Mouse (Mus musculus) T-cell, adult 66 days (primary cell): ENCODE results near the gene Vat1. TPM values are rescaled to one million over a fixed set of nuclear protein-coding genes. Genes with fewer than 3 reads are reported as not detected.

Experiments used
- total RNA-seq, 2 experiments: library from RNA; stranded (reverse); gene quantifications; 3 replicates in 1 of 2; 4 replicates in 1 of 2; pipeline ENCODE4 v1.2.4; 2023

Gene Vat1
- total RNA-seq: 10 to 100 TPM; 11.5 to 13.2 TPM

DNA sequence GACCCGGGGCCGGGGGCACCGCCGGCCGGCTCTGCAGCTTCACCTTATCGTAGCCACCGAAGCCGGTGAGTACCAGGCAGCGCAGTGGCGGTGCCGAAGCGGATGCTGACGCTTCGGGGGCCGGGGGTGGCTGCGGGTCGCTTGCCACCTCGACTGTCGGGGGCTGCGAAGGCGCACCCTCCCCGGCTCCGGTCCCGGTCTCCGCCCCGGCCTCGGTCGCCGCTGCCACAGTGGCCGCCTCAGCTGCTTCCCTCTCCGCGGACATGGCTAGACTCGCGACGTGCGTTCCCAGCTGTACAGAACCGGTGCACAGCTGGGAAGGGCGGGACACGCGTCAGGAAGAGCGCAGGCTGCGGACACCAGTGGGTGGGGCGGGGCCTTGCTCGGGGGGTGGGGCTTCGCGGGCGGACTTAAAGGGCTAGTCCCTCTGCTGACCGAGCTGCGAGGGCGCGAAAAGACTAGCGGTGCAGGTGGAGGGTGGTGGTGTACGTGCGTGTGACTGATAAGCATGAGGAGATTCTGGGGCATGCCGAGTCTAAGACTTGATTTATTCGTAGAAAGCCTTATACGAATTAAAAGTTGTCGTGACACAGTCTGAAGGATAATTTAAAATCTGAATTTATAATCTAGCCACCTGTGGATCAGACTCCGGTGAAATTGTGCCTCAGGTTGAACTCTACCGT is at the start of gene Vat1:
TSS of gene Vat1 (minus strand) at position 362 of the 683 bp plus-strand sequence.

DNA sequence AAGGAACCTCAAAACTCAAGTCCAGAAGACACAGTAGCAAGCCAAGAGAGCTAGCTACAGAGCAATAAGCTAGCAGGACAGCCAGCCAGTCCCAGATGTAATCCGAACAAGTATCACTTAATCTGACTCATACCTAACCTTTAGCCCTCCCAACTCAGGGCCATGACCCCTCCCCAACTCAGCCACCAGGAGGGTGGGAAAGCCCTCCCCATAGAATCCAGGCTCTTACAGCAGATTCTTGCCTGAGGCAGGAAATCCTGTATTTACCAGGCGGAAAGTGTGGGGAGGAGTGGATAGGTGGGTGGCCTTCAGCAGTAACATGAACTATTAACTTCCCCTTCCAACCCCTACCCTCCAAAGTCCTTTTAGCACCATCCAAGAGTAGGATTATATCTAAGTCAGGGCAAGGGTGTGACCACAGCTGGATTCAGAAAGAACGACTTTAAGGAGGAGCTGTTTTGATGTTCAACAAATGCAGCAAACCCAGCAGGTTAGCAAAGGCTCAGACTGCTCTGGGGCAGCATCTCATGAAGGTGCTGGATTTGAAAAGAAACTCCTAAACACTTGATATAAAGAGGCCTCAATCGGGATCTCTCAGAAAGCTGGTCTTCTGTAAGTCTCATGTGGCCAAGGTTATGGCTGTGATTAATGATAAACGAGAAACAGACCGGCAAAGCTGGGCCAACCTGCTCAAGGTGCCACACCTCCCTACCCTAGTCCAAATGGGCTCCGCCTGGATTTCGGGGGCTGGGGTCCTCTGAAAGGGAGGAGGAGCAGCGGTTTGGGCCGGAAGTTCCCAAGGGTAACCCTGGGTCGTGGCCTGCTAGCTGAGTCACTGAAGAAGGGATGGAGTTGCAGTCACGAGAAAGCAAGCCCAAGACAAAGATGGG is 1.6 kb downstream of the Vat1 start, which contains the start of gene Rnd2:
TSS of gene Rnd2 (plus strand) at position 789 of the 890 bp plus-strand sequence.

DNA sequence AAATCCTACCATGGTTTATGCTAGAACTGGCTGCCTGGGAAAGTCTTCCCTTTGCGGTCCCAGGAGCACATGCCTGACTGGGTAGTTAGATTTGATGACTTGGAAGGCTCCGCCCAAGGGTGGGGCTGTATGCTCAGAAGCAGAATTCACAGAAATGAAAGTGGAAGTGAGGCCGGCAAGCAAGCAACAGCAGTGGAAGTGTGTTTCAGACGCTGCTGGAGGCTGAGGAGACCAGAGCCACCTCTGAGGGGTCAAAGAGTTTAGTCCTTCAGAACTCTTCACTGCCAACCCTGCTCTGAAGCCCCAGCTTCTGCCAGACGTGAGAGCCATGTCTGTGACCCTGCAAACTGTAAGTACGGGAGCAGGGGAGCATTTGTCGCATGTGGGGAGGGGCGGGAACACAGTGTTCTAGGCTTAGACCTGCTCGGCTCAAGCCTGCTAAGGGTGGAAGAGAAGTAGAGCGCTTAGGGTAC is 17.7 kb downstream of the Vat1 start, which contains the start of gene Ifi35:
TSS of gene Ifi35 (plus strand) at position 134 of the 473 bp plus-strand sequence.

DNA sequence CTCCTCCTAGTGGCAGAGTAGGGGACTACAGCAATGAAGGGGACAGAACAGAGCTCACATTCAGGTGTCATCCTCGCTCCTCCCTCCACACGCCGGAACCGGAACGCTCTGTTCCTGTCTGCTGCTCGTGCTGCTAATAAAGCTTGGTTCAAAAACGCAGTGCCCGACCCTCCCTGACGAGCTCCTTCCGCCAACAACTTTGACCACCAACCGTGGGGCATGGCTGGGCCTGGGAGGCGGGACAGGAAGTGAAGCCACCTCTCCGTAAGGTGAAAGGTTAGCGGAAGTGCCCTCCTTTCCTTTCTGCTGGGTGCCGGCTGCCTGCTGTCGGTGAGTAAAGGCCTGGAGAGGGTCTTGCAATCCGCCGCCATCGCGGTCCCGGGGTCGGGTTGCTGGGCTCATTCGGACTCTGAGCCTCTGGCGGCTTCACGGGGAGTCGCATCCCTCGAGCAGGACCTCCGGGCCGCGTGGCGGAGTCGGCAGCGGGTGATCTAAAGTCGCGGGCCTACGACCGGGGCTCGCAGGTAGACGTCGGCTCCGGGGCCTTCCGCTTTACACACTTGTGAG is 23.8 kb downstream of the Vat1 start, which contains the start of gene Rpl27:
TSS of gene Rpl27 (plus strand) at position 172 of the 567 bp plus-strand sequence.

DNA sequence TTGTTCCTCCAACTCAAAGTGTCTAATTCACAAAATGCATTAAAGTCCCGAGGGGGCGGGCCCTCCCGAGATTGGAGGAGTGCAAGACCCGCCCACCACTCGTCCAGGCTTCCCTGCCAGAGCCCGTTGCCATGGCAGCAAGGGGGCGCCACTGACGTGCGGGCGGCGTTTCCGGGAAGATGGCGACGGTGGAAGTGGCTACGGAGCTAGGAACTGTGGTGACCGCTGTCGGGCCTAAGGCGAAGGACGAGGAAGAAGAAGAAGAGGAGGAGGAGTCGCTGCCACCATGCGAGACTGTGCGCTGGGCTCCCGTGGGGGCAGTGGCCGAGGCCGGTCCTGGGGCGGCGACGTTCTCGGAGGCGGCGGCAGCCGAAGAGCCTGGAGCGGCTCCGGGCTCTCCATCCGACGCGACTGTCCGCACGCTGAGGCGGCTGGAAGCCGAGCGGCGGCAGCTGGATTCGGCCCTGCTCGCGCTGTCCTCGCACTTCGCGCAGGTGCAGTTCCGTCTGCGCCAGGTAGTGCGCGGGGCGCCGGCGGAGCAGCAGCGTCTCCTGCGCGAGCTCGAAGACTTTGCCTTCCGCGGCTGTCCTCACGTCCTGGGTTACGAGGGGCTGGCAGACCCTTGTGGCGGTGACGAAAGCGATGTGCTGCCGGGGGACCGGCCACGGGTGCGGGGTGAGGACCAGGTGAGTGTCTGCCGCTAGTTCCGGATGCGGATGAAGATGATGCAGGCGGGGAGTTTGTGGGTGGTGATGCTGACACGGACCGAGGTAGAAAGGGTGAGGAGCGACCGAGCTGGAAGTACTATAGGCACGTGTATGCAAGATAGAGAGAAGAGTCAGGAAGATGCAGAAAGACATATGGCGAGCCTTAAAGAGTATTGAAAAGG is 40.9 kb downstream of the Vat1 start, which contains the start of the genes Rundc1 and Ptges3l:
TSS of gene Rundc1 (plus strand) at position 161 of the 889 bp plus-strand sequence.
TSS of gene Ptges3l (minus strand) at position 409 of the 889 bp plus-strand sequence.

DNA sequence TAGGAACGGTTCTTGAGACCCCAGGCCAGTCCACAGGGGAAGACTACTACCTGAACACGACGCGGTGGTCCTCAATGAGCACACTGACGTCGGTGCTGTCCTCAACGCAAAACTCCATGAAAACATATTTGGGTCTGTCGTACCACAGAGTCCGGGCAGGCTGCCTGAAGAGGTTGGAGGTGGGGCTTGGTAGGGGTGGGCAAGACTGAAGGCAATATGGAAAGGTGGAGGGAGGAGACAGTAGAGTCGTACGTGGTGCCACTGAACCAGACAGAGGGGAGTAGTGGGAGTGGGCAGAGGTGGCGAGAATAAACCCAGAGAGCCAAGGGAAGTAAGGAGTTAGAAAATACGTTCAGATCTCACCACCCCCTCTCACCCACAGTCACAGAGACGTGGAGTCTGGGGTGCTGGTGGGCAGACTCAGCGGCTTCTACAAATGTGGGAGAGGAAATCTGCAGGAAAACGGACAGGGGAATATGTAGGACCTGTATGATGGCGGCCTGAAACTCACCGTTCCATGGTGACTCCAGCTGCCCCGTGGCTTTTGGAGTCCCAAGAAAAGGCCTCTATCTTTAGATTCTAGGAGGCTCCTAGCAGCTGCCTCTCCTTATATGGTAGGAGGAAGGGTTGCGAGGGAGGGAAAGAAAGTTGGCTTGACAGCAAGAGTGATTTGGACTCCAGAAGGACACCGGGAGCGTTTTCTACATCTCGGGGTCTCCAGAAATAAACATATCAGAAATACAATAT is 41.8 kb downstream of the Vat1 start, which contains the start of gene Gm27029:
TSS of gene Gm27029 (minus strand) at position 692 of the 747 bp plus-strand sequence.

DNA sequence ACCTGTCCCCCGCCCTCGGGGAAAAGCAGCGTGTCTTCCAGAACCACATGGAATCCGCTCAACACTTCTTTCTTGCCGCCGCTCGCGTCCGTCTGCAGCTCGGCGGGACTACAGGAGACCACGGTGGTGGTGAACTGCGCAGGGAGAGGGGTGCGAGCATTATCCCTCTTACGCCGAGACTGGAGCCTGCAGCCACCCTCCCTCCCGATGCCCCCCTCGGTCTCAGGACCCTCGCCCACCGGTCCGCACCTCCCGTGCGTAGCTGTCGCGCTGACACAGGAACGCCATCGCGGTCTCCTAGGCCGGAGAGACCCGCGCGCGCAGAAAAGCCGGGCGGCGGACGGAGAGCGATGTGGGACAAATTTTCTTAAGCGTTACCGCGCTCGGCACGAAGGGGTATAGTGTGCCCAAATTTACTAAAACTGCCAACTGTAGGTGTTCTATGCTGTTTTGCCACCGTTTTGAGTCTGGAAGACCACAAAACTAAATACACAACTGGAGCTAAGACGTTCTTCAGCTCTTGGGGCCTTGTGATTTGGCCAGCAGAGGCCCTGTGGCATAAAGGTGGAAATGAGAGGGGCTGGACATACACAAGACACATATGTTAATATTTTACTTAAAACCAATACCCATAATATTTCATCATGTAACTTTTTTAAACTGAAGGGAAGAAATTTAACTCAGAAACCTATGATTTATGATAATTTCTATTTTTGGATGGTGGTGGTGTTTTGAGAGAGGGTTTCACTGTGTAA is 48.8 kb downstream of the Vat1 start, which contains the start of gene Aarsd1:
TSS of gene Aarsd1 (minus strand) at position 515 of the 755 bp plus-strand sequence.

Other genes with a start within 250 kb of the Vat1 start
- 10 to 100 TPM; 89.4 to 98.1 TPM for gene Ezh1, start 239.8 kb downstream of the Vat1 start, total RNA-seq
- not detected for gene Ramp2, start 220.2 kb downstream of the Vat1 start, total RNA-seq
- gene Vps25, start 212.5 kb downstream of the Vat1 start, total RNA-seq: 10 to 100 TPM; 62.5 to 71.6 TPM
- gene Wnk4, start 205.7 kb downstream of the Vat1 start, total RNA-seq: 1 to 10 TPM; 1.2 to 1.8 TPM
- not detected for gene Cntd1, start 187.2 kb downstream of the Vat1 start, total RNA-seq
- gene Coa3, start 187.1 kb downstream of the Vat1 start, total RNA-seq: 10 to 100 TPM; 38.7 to 39.1 TPM
- gene Becn1, start 163.9 kb downstream of the Vat1 start, total RNA-seq: 100 to 1,000 TPM; 207 to 215 TPM
- gene Psme3, start 150.0 kb downstream of the Vat1 start, total RNA-seq: 100 to 1,000 TPM; 126 to 147 TPM
- 10 to 100 TPM; 23.2 to 25.3 TPM for gene Aoc2, start 141.2 kb downstream of the Vat1 start, total RNA-seq
- 1 to 10 TPM in 1 of 2 experiments, under 1 TPM in 1; 0.73 to 1.1 TPM for gene Aoc3, start 135.6 kb downstream of the Vat1 start, total RNA-seq
- gene G6pc, start 98.7 kb downstream of the Vat1 start, total RNA-seq: not detected
- gene Aarsd1, start 48.6 kb downstream of the Vat1 start, total RNA-seq: 10 to 100 TPM; 23.3 to 30.8 TPM
- gene Gm27029, start 41.4 kb downstream of the Vat1 start, total RNA-seq: 1 to 10 TPM in 1 of 2 experiments, under 1 TPM in 1; 0.90 to 1.3 TPM
- gene Rundc1, start 41.1 kb downstream of the Vat1 start, total RNA-seq: 10 to 100 TPM; 25.2 to 27.6 TPM
- gene Ptges3l, start 40.9 kb downstream of the Vat1 start, total RNA-seq: 1 to 10 TPM; 5.3 to 8.5 TPM
- 100 to 1,000 TPM; 134 to 149 TPM for gene Rpl27, start 23.9 kb downstream of the Vat1 start, total RNA-seq
- gene Ifi35, start 17.8 kb downstream of the Vat1 start, total RNA-seq: 10 to 100 TPM; 69.1 to 70.5 TPM
- 1 to 10 TPM in 1 of 2 experiments, under 1 TPM in 1; 0.62 to 1.5 TPM for gene Rnd2, start 1.2 kb downstream of the Vat1 start, total RNA-seq
- 1 to 10 TPM; 1.5 to 4.2 TPM for gene Brca1, start 85.7 kb upstream of the Vat1 start, total RNA-seq
- gene Nbr1, start 85.9 kb upstream of the Vat1 start, total RNA-seq: 100 to 1,000 TPM; 128 to 145 TPM
- gene Tmem106a, start 116.0 kb upstream of the Vat1 start, total RNA-seq: 10 to 100 TPM; 12.6 to 21.2 TPM
- gene Gm11634, start 133.0 kb upstream of the Vat1 start, total RNA-seq: not detected
- gene Rdm1, start 161.0 kb upstream of the Vat1 start, total RNA-seq: 10 to 100 TPM; 38.6 to 38.9 TPM
- 1 to 10 TPM; 6.4 to 7.5 TPM for gene Arl4d, start 199.3 kb upstream of the Vat1 start, total RNA-seq